Mouse (Mus musculus): ENCODE data around the gene Vmn1r200.

DNA sequence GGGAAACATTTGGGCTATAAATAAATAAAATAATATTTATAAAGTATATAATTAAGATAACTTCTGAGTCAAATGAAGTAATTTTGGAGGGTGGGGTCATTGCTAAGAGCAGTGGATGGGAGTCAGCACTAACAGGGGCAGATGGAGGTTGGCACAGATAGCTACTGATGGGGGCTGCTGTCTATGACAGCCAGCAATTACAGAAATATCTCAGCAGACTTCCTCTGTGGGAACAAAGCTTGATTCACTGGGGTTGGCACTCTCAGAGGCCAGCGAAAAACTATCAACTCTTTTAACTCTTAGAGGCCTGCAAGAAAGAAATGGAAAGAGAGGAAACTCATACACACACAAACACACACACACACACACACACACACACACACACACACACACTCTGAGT, 12.8 kb downstream of the Vmn1r200 start:
- TF ChIP-seq CTCF (IDR thresholded peaks at IDR 0.05; ENCODE audit: borderline replicate concordance, control insufficient read depth, extremely low read depth, insufficient read depth, low read length, poor library complexity) (no peak), POLR2A (IDR thresholded peaks at IDR 0.05; ENCODE audit: control insufficient read depth, extremely low read depth, insufficient read depth, low read length, poor library complexity) (no peak)

Measured in thymus, adult 2 months (tissue).